Mouse (Mus musculus) midbrain, embryonic 15.5 days (tissue): ENCODE results near the gene Tnp2. TPM values are rescaled to one million over a fixed set of nuclear protein-coding genes. Genes with fewer than 3 reads are reported as not detected.
A peak's percentile ranks its signal among the peaks of the same experiment; 100 is the strongest.

Experiments
- ATAC-seq: fragments of 200-750 bp; cut with Nextera tagmentation; replicated peaks from 2 replicates; pipeline ENCODE4 v1.8.0; 2017; ENCODE audit warnings: moderate TSS enrichment
- H3K27ac ChIP-seq: fragments of 300-500 bp; sonication (generic); 2 replicates; pipeline ENCODE4 v1.5.1; 2015; ENCODE audit warnings: mild to moderate bottlenecking, inconsistent platforms
- H3K27me3 ChIP-seq: fragments of 300-500 bp; sonication (generic); replicated peaks from 2 replicates; pipeline ENCODE4 v1.6.1; 2015; ENCODE audit warnings: inconsistent platforms
- H3K36me3 ChIP-seq: fragments of 300-500 bp; sonication (generic); replicated peaks from 2 replicates; pipeline ENCODE4 v1.6.1; 2015; ENCODE audit warnings: inconsistent platforms
- H3K4me1 ChIP-seq: fragments of 300-500 bp; sonication (generic); 2 replicates; pipeline ENCODE4 v1.6.1; 2015; ENCODE audit warnings: inconsistent platforms
- H3K4me2 ChIP-seq: fragments of 300-500 bp; sonication (generic); 2 replicates; pipeline ENCODE4 v1.6.1; 2015; ENCODE audit warnings: inconsistent platforms, mild to moderate bottlenecking, moderate library complexity
- H3K4me3 ChIP-seq: fragments of 300-500 bp; sonication (generic); 2 replicates; pipeline ENCODE4 v1.5.1; 2015; ENCODE audit warnings: mild to moderate bottlenecking, inconsistent platforms
- H3K9ac ChIP-seq: fragments of 300-500 bp; sonication (generic); 2 replicates; pipeline ENCODE4 v1.6.1; 2015; ENCODE audit warnings: mild to moderate bottlenecking, inconsistent platforms
- H3K9me3 ChIP-seq: fragments of 300-500 bp; sonication (generic); 2 replicates; pipeline ENCODE4 v1.6.1; 2016; ENCODE audit warnings: inconsistent platforms
- WGBS: fragments of 180-500 bp; shearing (Covaris S2); methylation state at CpG from one replicate; pipeline ENCODE4 v1.1.7; 2015; ENCODE audit warnings: mixed read lengths; 5-methylcytosine and 5-hydroxymethylcytosine counted together
- polyA plus RNA-seq: library from polyadenylated mRNA; unstranded; fragments of >200 nt; fragmentation: Nextera tagmentation; extraction: Ambion mirVana; gene quantifications from 2 replicates; pipeline ENCODE4 v1.2.1, GENCODE M21; 2015

Tnp2 gene
- polyA plus RNA-seq, 1 experiment from 2014 or later = not detected

GRCm38 (mm10) chr16:10774726-10775125 lies 13.7 kb downstream of the Tnp2 start:
- Histone ChIP-seq H3K27me3 (no peaks in the 10 kb centered on the region), H3K4me3 (no peak overlapping the region), H3K4me2 (no peak overlapping the region), H3K9ac (no peak overlapping the region), H3K9me3 (no peaks in the 10 kb centered on the region), H3K36me3 (no peaks in the 10 kb centered on the region), H3K4me1 (no peaks in the 10 kb centered on the region), H3K27ac (no peak overlapping the region)
- ATAC-seq = no peak
- WGBS = 78% methylated on average over 4 of the region's 4 CpGs

GRCm38 (mm10) chr16:10773543-10773942 lies 14.9 kb downstream of the Tnp2 start:
- H3K27me3 ChIP-seq = no peaks in the 10 kb centered on the region
- no peak for ATAC-seq
- no peaks in the 10 kb centered on the region for H3K36me3 ChIP-seq
- no peaks in the 10 kb centered on the region for H3K4me1 ChIP-seq
- 90% methylated on average over 8 of the region's 8 CpGs for WGBS
- H3K4me3 ChIP-seq = no peak overlapping the region
- no peak overlapping the region for H3K27ac ChIP-seq
- no peak overlapping the region for H3K4me2 ChIP-seq
- H3K9ac ChIP-seq = no peak overlapping the region
- H3K9me3 ChIP-seq = no peaks in the 10 kb centered on the region

- Histone ChIP-seq H3K27me3 (no peaks in the 10 kb centered on the region), H3K4me3 (no peak overlapping the region), H3K9ac (no peak overlapping the region), H3K27ac (no peak overlapping the region), H3K9me3 (no peaks in the 10 kb centered on the region), H3K36me3 (no peaks in the 10 kb centered on the region), H3K4me2 (no peak overlapping the region), H3K4me1 (no peaks in the 10 kb centered on the region)
- WGBS = 73% methylated on average over 19 of the region's 19 CpGs
- ATAC-seq = no peak
Measured at GRCm38 (mm10) chr16:10771769-10772510, 16.5 kb downstream of the Tnp2 start.

GRCm38 (mm10) chr16:10770531-10771325 lies 17.7 kb downstream of the Tnp2 start:
- no peaks in the 10 kb centered on the region for H3K27me3 ChIP-seq
- no peak overlapping the region for H3K4me2 ChIP-seq
- H3K36me3 ChIP-seq = no peaks in the 10 kb centered on the region
- no peak overlapping the region for H3K4me3 ChIP-seq
- no peak overlapping the region for H3K27ac ChIP-seq
- ATAC-seq = 0 out of 2 replicates have a peak, but pooled peaks have one; percentile 42
- WGBS = 54% methylated on average over 4 of the region's 4 CpGs
- H3K4me1 ChIP-seq = no peaks in the 10 kb centered on the region
- H3K9ac ChIP-seq = no peak overlapping the region
- H3K9me3 ChIP-seq = no peaks in the 10 kb centered on the region

GRCm38 (mm10) chr16:10769661-10770060 lies 18.8 kb downstream of the Tnp2 start:
- no peak overlapping the region for H3K4me2 ChIP-seq
- H3K4me3 ChIP-seq = no peak overlapping the region
- no peaks in the 10 kb centered on the region for H3K36me3 ChIP-seq
- H3K9me3 ChIP-seq = no peaks in the 10 kb centered on the region
- no peak overlapping the region for H3K9ac ChIP-seq
- no peak overlapping the region for H3K27ac ChIP-seq
- no peaks in the 10 kb centered on the region for H3K4me1 ChIP-seq
- WGBS = 54% methylated on average over 2 of the region's 2 CpGs
- H3K27me3 ChIP-seq = no peaks in the 10 kb centered on the region
- no peak for ATAC-seq

- no peak for ATAC-seq
- Histone ChIP-seq H3K4me1 (no peaks in the 10 kb centered on the region), H3K9ac (no peak overlapping the region), H3K36me3 (no peaks in the 10 kb centered on the region), H3K4me3 (no peak overlapping the region), H3K9me3 (no peaks in the 10 kb centered on the region), H3K27me3 (no peaks in the 10 kb centered on the region), H3K27ac (no peak overlapping the region), H3K4me2 (no peak overlapping the region)
- 66% methylated on average over 9 of the region's 9 CpGs for WGBS
Measured at GRCm38 (mm10) chr16:10768821-10769220, 19.6 kb downstream of the Tnp2 start.

GRCm38 (mm10) chr16:10767158-10767557 lies 21.3 kb downstream of the Tnp2 start:
- 40% methylated on average over 4 of the region's 4 CpGs for WGBS

GRCm38 (mm10) chr16:10764323-10764722 lies 24.1 kb downstream of the Tnp2 start:
- Histone ChIP-seq H3K9me3 (no peaks in the 10 kb centered on the region), H3K27ac (no peak overlapping the region), H3K36me3 (no peaks in the 10 kb centered on the region), H3K4me2 (no peak overlapping the region), H3K4me1 (no peaks in the 10 kb centered on the region), H3K27me3 (no peaks in the 10 kb centered on the region), H3K9ac (no peak overlapping the region), H3K4me3 (no peak overlapping the region)
- ATAC-seq = no peak
- WGBS = 58% methylated on average over 2 of the region's 2 CpGs

More at GRCm38 (mm10) chr16:10767158-10767557, 21.3 kb downstream of the Tnp2 start:
- no peak for ATAC-seq
- no peak overlapping the region for H3K27ac ChIP-seq
- no peaks in the 10 kb centered on the region for H3K36me3 ChIP-seq
- H3K4me2 ChIP-seq = no peak overlapping the region
- H3K4me1 ChIP-seq = no peaks in the 10 kb centered on the region
- H3K9ac ChIP-seq = no peak overlapping the region
- H3K4me3 ChIP-seq = no peak overlapping the region
- H3K27me3 ChIP-seq = no peaks in the 10 kb centered on the region
- H3K9me3 ChIP-seq = no peaks in the 10 kb centered on the region

GRCm38 (mm10) chr16:10763540-10764264 lies 24.8 kb downstream of the Tnp2 start:
- H3K9ac ChIP-seq = no peak overlapping the region
- H3K27ac ChIP-seq = no peak overlapping the region
- H3K27me3 ChIP-seq = no peaks in the 10 kb centered on the region
- 68% methylated on average over 6 of the region's 6 CpGs for WGBS
- no peaks in the 10 kb centered on the region for H3K9me3 ChIP-seq
- no peaks in the 10 kb centered on the region for H3K36me3 ChIP-seq
- no peak overlapping the region for H3K4me3 ChIP-seq
- H3K4me2 ChIP-seq = no peak overlapping the region
- H3K4me1 ChIP-seq = no peaks in the 10 kb centered on the region
- no peak for ATAC-seq

- Histone ChIP-seq H3K9me3 (no peaks in the 10 kb centered on the region), H3K4me1 (no peaks in the 10 kb centered on the region), H3K27ac (no peak overlapping the region), H3K4me3 (no peak overlapping the region), H3K9ac (no peak overlapping the region), H3K36me3 (no peaks in the 10 kb centered on the region), H3K4me2 (no peak overlapping the region), H3K27me3 (no peaks in the 10 kb centered on the region)
- 79% methylated on average over 5 of the region's 5 CpGs for WGBS
- no peak for ATAC-seq
Measured at GRCm38 (mm10) chr16:10762569-10763180, 25.8 kb downstream of the Tnp2 start.

GRCm38 (mm10) chr16:10761182-10761581 lies 27.3 kb downstream of the Tnp2 start:
- Histone ChIP-seq H3K27me3 (no peaks in the 10 kb centered on the region), H3K36me3 (no peaks in the 10 kb centered on the region), H3K9ac (no peak overlapping the region), H3K4me1 (no peaks in the 10 kb centered on the region), H3K27ac (no peak overlapping the region), H3K4me3 (no peak overlapping the region), H3K4me2 (no peak overlapping the region), H3K9me3 (no peaks in the 10 kb centered on the region)
- ATAC-seq = no peak
- 75% methylated on average over 8 of the region's 8 CpGs for WGBS

GRCm38 (mm10) chr16:10756168-10756567 lies 32.3 kb downstream of the Tnp2 start:
- Histone ChIP-seq H3K4me3 (no peak overlapping the region), H3K4me1 (no peaks in the 10 kb centered on the region), H3K4me2 (no peak overlapping the region), H3K9ac (no peak overlapping the region), H3K36me3 (no peaks in the 10 kb centered on the region), H3K27me3 (no peaks in the 10 kb centered on the region), H3K9me3 (no peaks in the 10 kb centered on the region), H3K27ac (no peak overlapping the region)
- no peak for ATAC-seq
- WGBS = 68% methylated on average over 6 of the region's 6 CpGs
